Mouse (Mus musculus): ENCODE results near the gene Sycp3. TPM values are rescaled to one million over a fixed set of nuclear protein-coding genes. Genes with fewer than 3 reads are reported as not detected.
"Not testable (repeated sequence)": the region's sequence is repeated elsewhere in the genome, so short reads cannot be mapped to it uniquely, and the experiment has no call there.

The Sycp3 gene
- total RNA-seq (2015) (not detected in 2 replicates), total RNA-seq (2017) (0.62 TPM in 1 of 2 replicates, not detected in the other)

- no peak for ATAC-seq (ENCODE audit: poor library complexity, severe bottlenecking)
Observed at GRCm38 (mm10) chr10:88459502-88459992, at the start of gene Sycp3. Sycp3 (plus strand) TSS chr10:88459569.

GRCm38 (mm10) chr10:88409751-88410150 lies 49.6 kb upstream of the Sycp3 start:
- ATAC-seq (ENCODE audit: poor library complexity, severe bottlenecking) = peak; percentile 29; the same call in 1 of the 2 replicates

GRCm38 (mm10) chr10:88412290-88412995 lies 46.9 kb upstream of the Sycp3 start:
- peak; percentile 47 for ATAC-seq (ENCODE audit: poor library complexity, severe bottlenecking)

- ATAC-seq (ENCODE audit: poor library complexity, severe bottlenecking) = peak; percentile 77
Observed at GRCm38 (mm10) chr10:88417686-88418085, 41.7 kb upstream of the Sycp3 start.

- peak; percentile 14 for ATAC-seq (ENCODE audit: poor library complexity, severe bottlenecking)
Observed at GRCm38 (mm10) chr10:88420141-88420541, 39.2 kb upstream of the Sycp3 start.

GRCm38 (mm10) chr10:88420655-88421435 lies 38.5 kb upstream of the Sycp3 start:
- ATAC-seq (ENCODE audit: poor library complexity, severe bottlenecking) = peak; percentile 62

GRCm38 (mm10) chr10:88426158-88426816 lies 33.1 kb upstream of the Sycp3 start:
- peak; percentile 82 for ATAC-seq (ENCODE audit: poor library complexity, severe bottlenecking)

- no peak for ATAC-seq (ENCODE audit: poor library complexity, severe bottlenecking)
Observed at GRCm38 (mm10) chr10:88426896-88427295, 32.5 kb upstream of the Sycp3 start.

GRCm38 (mm10) chr10:88427998-88428397 lies 31.4 kb upstream of the Sycp3 start:
- ATAC-seq (ENCODE audit: poor library complexity, severe bottlenecking) = peak; percentile 78

- ATAC-seq (ENCODE audit: poor library complexity, severe bottlenecking) = peak; percentile 85
Observed at GRCm38 (mm10) chr10:88441224-88441623, 18.1 kb upstream of the Sycp3 start.

- no peak for ATAC-seq (ENCODE audit: poor library complexity, severe bottlenecking)
Observed at GRCm38 (mm10) chr10:88451221-88451620, 8.1 kb upstream of the Sycp3 start.

- no peak for ATAC-seq (ENCODE audit: poor library complexity, severe bottlenecking)
Observed at GRCm38 (mm10) chr10:88451990-88452389, 7.4 kb upstream of the Sycp3 start.

- no peak for ATAC-seq (ENCODE audit: poor library complexity, severe bottlenecking)
Observed at GRCm38 (mm10) chr10:88457816-88458215, 1.6 kb upstream of the Sycp3 start.

GRCm38 (mm10) chr10:88460122-88460820 lies 902 bp downstream of the Sycp3 start:
- no peak for ATAC-seq (ENCODE audit: poor library complexity, severe bottlenecking)

GRCm38 (mm10) chr10:88482866-88483265 lies 23.5 kb downstream of the Sycp3 start:
- not testable (repeated sequence) for ATAC-seq (ENCODE audit: poor library complexity, severe bottlenecking)

GRCm38 (mm10) chr10:88488629-88489028 lies 29.3 kb downstream of the Sycp3 start:
- ATAC-seq (ENCODE audit: poor library complexity, severe bottlenecking) = no peak

GRCm38 (mm10) chr10:88491632-88492031 lies 32.3 kb downstream of the Sycp3 start:
- peak; percentile 87 for ATAC-seq (ENCODE audit: poor library complexity, severe bottlenecking)

GRCm38 (mm10) chr10:88492658-88493057 lies 33.3 kb downstream of the Sycp3 start:
- peak; percentile 30; the same call in 1 of the 2 replicates for ATAC-seq (ENCODE audit: poor library complexity, severe bottlenecking)

- peak; percentile 31 for ATAC-seq (ENCODE audit: poor library complexity, severe bottlenecking)
Observed at GRCm38 (mm10) chr10:88494959-88495587, 35.7 kb downstream of the Sycp3 start.
